Mouse (Mus musculus): ENCODE measurements around the gene Snx10. TPM values are rescaled to one million over a fixed set of nuclear protein-coding genes. Genes with fewer than 3 reads are reported as not detected.
"Not testable (repeated sequence)": the region's sequence is repeated elsewhere in the genome, so short reads cannot be mapped to it uniquely, and the experiment has no call there.

Gene Snx10
- polyA plus RNA-seq (2012; rRNA removed): 4.0 and 4.3 TPM in 2 replicates

DNA sequence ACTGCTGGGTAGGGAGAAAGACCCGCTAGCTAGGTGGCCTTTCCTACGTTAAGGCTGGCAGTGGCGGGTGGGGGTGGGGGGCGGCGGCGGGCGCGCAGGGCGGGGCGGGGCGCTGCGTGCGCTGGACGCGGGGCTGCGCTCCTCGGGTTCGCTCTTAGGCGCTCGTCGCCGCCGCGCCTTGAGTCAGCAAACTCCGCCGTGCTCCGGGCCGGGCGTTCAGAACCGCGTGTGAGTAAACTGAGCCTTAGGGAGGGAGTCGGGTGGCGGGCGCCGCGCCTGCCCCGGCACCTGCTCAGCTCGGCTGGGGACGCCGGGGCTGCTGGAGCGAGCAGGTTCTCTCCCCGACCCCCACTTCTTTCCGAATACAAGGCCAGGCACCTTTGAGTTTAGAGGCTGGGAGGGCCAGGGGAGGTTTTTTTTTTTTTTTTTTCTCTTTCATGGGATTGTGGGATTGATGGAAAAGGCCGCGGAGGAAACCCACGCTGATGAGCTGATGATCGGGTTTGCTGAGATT lies at the start of gene Snx10:
Snx10 (plus strand) TSS at position 95 of the 514 bp plus-strand sequence.
- H3K27me3 ChIP-seq (ENCODE audit: control insufficient read depth, insufficient read depth, low read length): no peaks in the 10 kb centered on the region
- H3K36me3 ChIP-seq (ENCODE audit: control insufficient read depth, insufficient read depth, low read length): no peaks in the 10 kb centered on the region
- peak within 1 kb of the TSS; percentile 45 for H3K4me3 ChIP-seq (ENCODE audit: control insufficient read depth, insufficient read depth, low read length)
- under 1% methylated on average over 47 of the region's 47 CpGs for WGBS
- TF ChIP-seq POLR2A (IDR thresholded peaks at IDR 0.05; ENCODE audit: control insufficient read depth, extremely low read depth, insufficient read depth, low read length, poor library complexity) (no peak), CTCF (IDR thresholded peaks at IDR 0.05; ENCODE audit: borderline replicate concordance, control insufficient read depth, extremely low read depth, insufficient read depth, low read length, poor library complexity) (0 out of 2 replicates have a peak, but pooled peaks have one; percentile 29)
- peak; percentile 39 for DNase-seq
- H3K4me1 ChIP-seq (replicated peaks; ENCODE audit: control insufficient read depth, insufficient read depth, low read length): peaks cover 10% of the 10 kb centered on the region
- H3K27ac ChIP-seq (ENCODE audit: control insufficient read depth, insufficient read depth, low read length): no peak within 1 kb of the TSS

DNA sequence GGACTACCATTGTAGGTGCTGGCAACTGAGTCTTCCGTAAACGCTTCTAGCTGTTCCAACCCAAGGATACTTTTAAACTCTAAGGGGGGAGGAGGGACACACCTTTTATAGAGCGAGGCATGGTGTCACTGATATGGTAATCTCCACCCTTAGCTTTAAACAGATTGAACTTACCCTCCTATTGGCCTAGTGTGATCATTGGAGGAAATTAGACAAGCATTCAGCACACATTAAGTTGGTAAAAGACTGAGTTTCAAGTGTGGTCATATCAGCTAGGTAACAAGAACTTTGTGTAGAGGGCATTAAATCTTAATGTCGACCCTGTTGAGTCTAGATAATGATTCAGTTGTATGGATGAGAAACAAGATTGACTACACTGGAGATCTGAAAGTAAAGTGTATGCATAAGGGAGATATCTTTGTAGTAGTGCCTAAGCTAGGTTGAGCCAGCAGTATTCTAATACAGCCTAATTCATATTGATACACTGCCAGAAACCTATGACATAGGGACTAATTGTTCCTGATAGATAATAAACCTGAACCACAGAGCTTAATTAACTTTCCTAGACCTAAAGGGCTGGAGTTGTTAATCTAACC lies 44.5 kb upstream of the Snx10 start:
- no peak for TF ChIP-seq CTCF (IDR thresholded peaks at IDR 0.05; ENCODE audit: borderline replicate concordance, control insufficient read depth, extremely low read depth, insufficient read depth, low read length, poor library complexity)
- TF ChIP-seq POLR2A (IDR thresholded peaks at IDR 0.05; ENCODE audit: control insufficient read depth, extremely low read depth, insufficient read depth, low read length, poor library complexity): no peak
- no peak overlapping the region for H3K4me3 ChIP-seq (ENCODE audit: control insufficient read depth, insufficient read depth, low read length)
- no peak for DNase-seq
- H3K4me1 ChIP-seq (replicated peaks; ENCODE audit: control insufficient read depth, insufficient read depth, low read length): no peaks in the 10 kb centered on the region
- no peak overlapping the region for H3K27ac ChIP-seq (ENCODE audit: control insufficient read depth, insufficient read depth, low read length)
- H3K27me3 ChIP-seq (ENCODE audit: control insufficient read depth, insufficient read depth, low read length): no peaks in the 10 kb centered on the region
- WGBS: 97% methylated on average over 4 of the region's 4 CpGs
- peaks cover 78% of the 10 kb centered on the region for H3K36me3 ChIP-seq (ENCODE audit: control insufficient read depth, insufficient read depth, low read length)

DNA sequence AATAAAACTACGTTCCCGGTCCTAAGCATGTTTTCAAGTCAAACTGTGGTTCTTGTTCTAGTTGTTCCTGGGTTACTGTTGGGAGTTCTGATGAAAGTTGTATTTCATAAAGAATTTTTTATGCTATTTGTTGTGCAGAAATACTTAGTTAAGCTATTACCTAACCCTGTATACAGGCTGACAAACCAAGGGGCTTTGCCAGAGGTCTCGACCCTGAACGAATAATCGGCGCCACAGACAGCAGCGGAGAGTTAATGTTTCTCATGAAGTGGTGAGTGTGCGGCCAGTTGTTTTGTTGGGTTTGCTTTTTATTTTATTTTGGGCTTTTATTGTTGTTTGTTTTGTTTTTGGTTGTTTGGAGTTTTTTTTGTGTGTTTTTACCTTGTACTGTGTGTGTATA lies 42.2 kb upstream of the Snx10 start:
- 99% methylated on average over 8 of the region's 8 CpGs for WGBS
- TF ChIP-seq POLR2A (IDR thresholded peaks at IDR 0.05; ENCODE audit: control insufficient read depth, extremely low read depth, insufficient read depth, low read length, poor library complexity) (no peak), CTCF (IDR thresholded peaks at IDR 0.05; ENCODE audit: borderline replicate concordance, control insufficient read depth, extremely low read depth, insufficient read depth, low read length, poor library complexity) (no peak)
- Histone ChIP-seq H3K36me3 (ENCODE audit: control insufficient read depth, insufficient read depth, low read length) (peaks cover 59% of the 10 kb centered on the region), H3K4me1 (replicated peaks; ENCODE audit: control insufficient read depth, insufficient read depth, low read length) (no peaks in the 10 kb centered on the region), H3K4me3 (ENCODE audit: control insufficient read depth, insufficient read depth, low read length) (no peak overlapping the region), H3K27ac (ENCODE audit: control insufficient read depth, insufficient read depth, low read length) (no peak overlapping the region), H3K27me3 (ENCODE audit: control insufficient read depth, insufficient read depth, low read length) (no peaks in the 10 kb centered on the region)
- DNase-seq: no peak

GRCm38 (mm10) chr6:51483861-51484260 lies 39.8 kb upstream of the Snx10 start:
- Histone ChIP-seq H3K4me3 (ENCODE audit: control insufficient read depth, insufficient read depth, low read length) (no peak overlapping the region), H3K27me3 (ENCODE audit: control insufficient read depth, insufficient read depth, low read length) (no peaks in the 10 kb centered on the region), H3K27ac (ENCODE audit: control insufficient read depth, insufficient read depth, low read length) (no peak overlapping the region), H3K4me1 (replicated peaks; ENCODE audit: control insufficient read depth, insufficient read depth, low read length) (no peaks in the 10 kb centered on the region), H3K36me3 (ENCODE audit: control insufficient read depth, insufficient read depth, low read length) (peaks cover 39% of the 10 kb centered on the region)
- 97% methylated on average over 3 of the region's 3 CpGs for WGBS
- no peak for TF ChIP-seq CTCF (IDR thresholded peaks at IDR 0.05; ENCODE audit: borderline replicate concordance, control insufficient read depth, extremely low read depth, insufficient read depth, low read length, poor library complexity)
- TF ChIP-seq POLR2A (IDR thresholded peaks at IDR 0.05; ENCODE audit: control insufficient read depth, extremely low read depth, insufficient read depth, low read length, poor library complexity): no peak
- DNase-seq: no peak

DNA sequence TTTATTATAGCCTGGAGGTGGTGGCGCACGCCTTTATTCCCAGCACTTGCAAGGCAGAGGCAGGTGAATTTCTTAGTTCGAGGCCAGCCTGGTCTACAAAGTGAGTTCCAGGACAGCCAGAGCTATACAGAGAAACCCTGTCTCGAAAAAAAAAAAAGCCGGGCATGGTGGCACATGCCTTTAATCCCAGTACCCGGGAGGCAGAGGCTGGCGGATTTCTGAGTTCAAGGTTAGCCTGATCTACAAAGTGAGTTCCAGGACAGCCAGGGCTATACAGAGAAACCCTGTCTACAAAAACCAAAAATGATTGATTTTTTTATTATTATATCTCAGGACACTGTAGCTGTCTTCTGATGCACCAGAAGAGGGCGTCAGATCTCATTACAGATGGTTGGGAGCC lies 39.1 kb upstream of the Snx10 start:
- WGBS: 96% methylated on average over 8 of the region's 8 CpGs
- not testable (repeated sequence) for H3K27ac ChIP-seq (ENCODE audit: control insufficient read depth, insufficient read depth, low read length); H3K4me3 ChIP-seq (ENCODE audit: control insufficient read depth, insufficient read depth, low read length); H3K27me3 ChIP-seq (ENCODE audit: control insufficient read depth, insufficient read depth, low read length); H3K4me1 ChIP-seq (replicated peaks; ENCODE audit: control insufficient read depth, insufficient read depth, low read length); DNase-seq
- peaks cover 32% of the 10 kb centered on the region for H3K36me3 ChIP-seq (ENCODE audit: control insufficient read depth, insufficient read depth, low read length)

GRCm38 (mm10) chr6:51485646-51486045 lies 38.1 kb upstream of the Snx10 start:
- no peak for DNase-seq
- Histone ChIP-seq H3K4me1 (replicated peaks; ENCODE audit: control insufficient read depth, insufficient read depth, low read length) (no peaks in the 10 kb centered on the region), H3K27me3 (ENCODE audit: control insufficient read depth, insufficient read depth, low read length) (no peaks in the 10 kb centered on the region), H3K27ac (ENCODE audit: control insufficient read depth, insufficient read depth, low read length) (no peak overlapping the region), H3K36me3 (ENCODE audit: control insufficient read depth, insufficient read depth, low read length) (peaks cover 22% of the 10 kb centered on the region), H3K4me3 (ENCODE audit: control insufficient read depth, insufficient read depth, low read length) (no peak overlapping the region)
- TF ChIP-seq POLR2A (IDR thresholded peaks at IDR 0.05; ENCODE audit: control insufficient read depth, extremely low read depth, insufficient read depth, low read length, poor library complexity): no peak
- WGBS: 87% methylated on average over 2 of the region's 2 CpGs

- TF ChIP-seq POLR2A (IDR thresholded peaks at IDR 0.05; ENCODE audit: control insufficient read depth, extremely low read depth, insufficient read depth, low read length, poor library complexity) (no peak), CTCF (IDR thresholded peaks at IDR 0.05; ENCODE audit: borderline replicate concordance, control insufficient read depth, extremely low read depth, insufficient read depth, low read length, poor library complexity) (no peak)
- Histone ChIP-seq H3K4me1 (replicated peaks; ENCODE audit: control insufficient read depth, insufficient read depth, low read length) (no peaks in the 10 kb centered on the region), H3K27ac (ENCODE audit: control insufficient read depth, insufficient read depth, low read length) (no peak overlapping the region), H3K4me3 (ENCODE audit: control insufficient read depth, insufficient read depth, low read length) (no peak overlapping the region), H3K36me3 (ENCODE audit: control insufficient read depth, insufficient read depth, low read length) (peaks cover 17% of the 10 kb centered on the region), H3K27me3 (ENCODE audit: control insufficient read depth, insufficient read depth, low read length) (no peaks in the 10 kb centered on the region)
- 76% methylated on average over 7 of the region's 7 CpGs for WGBS
- no peak for DNase-seq
These were observed 37.5 kb upstream of the Snx10 start for GRCm38 (mm10) chr6:51486076-51486710.

Data from thymus, adult 2 months (tissue).